Mouse (Mus musculus) MEL-GATA-1-ER (cell line): Measurements from ENCODE around the gene Adgrb2.

ENCODE experiments used
- DNase-seq: peaks from one replicate; pipeline ENCODE4 v3.0.0-alpha.2; 2012; ENCODE audit warnings: low read depth; ENCODE audit errors: extremely low read depth

The Adgrb2 gene

DNA sequence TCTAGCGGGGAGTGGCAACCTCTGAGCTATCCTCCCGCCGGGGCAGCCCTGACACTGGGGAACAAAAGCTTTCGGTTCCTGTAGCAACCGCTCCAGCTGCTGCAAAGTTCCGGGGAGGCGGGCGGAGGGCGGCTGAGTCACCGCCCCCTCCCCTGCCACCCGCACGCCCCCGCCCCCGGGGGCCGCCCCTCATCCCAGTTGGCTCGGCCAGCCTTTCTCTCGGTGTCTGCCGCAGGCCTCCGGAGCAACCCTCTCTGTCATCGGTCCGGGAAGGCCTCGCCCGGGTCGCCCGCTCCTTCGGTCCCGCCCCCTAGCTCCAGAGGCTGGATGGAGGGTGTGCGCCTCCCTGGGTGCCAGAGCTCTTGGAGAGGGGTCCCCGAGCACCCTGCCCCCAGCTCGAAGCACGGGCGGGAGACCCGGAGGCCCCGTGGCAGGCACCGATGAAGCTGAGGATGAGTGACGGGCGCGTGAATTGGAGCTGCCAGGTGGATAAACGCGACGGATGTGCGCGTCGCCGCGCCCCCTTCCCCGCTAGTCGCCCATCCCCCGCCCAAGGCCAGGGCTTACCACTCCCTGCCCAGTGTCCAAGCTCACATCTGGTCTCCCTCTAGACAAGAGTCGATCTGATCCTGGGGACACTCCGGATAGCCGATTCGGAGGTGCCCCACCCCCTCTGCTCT is 3.3 kb downstream of the Adgrb2 start:
- no peak for DNase-seq

DNA sequence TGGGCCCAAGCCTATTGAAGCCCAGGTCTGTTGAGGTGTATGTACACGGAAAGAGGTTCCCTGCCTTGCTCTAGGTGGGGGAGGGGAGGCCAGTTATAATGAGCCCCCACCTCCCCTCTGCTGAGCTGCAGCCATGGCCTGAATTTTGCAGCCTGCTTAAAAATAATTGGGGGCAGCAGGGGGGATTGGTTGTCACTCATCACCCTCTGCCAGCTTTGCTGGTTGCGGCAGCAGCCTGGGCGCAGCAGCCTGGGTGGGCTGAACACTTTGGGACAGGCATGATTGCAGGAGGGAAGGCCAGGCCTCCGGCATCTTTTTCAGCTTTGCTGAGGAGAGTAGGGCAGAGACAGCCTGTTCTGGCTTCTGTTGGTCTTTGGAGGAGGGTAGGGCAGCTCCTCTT is 5.3 kb downstream of the Adgrb2 start:
- no peak for DNase-seq

DNA sequence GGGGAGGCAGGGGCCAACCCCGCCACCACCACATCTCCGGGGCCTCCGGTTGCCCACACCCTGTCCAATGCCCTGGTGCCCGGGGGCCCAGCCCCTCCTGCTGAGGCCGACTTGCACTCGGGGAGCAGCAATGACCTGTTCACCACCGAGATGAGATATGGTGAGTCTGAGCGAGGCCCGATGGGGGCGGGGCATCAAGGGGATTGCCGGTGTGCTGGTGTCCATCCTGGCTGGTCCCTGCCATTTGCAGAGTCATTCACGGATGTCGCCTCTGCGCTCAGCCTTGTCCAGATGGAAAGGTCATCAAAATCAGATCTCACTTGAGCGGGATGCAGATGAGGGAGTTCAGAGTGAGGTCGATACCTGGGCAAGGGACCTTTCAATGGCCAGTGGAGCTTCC is 8.1 kb downstream of the Adgrb2 start:
- no peak for DNase-seq

DNA sequence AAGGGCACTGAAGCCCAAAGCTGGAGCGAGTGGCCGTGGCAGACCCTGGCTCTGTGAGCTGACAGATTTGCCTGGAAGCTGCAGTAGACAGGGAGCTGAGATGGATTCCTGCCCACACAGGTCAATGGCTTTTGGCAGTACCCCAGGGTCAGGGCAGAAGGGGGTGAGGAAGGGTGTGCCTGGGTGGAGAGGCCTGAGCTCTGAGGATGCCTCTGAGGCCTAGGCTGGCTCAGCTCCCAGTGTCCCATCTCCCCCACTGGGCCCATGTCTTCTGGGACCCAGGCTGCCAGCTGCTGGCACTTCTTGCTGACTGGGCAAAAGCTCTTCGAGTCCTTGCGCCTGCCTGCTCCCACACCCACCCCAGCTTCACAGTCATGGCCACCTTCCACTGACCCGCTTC is 8.5 kb downstream of the Adgrb2 start:
- no peak for DNase-seq

DNA sequence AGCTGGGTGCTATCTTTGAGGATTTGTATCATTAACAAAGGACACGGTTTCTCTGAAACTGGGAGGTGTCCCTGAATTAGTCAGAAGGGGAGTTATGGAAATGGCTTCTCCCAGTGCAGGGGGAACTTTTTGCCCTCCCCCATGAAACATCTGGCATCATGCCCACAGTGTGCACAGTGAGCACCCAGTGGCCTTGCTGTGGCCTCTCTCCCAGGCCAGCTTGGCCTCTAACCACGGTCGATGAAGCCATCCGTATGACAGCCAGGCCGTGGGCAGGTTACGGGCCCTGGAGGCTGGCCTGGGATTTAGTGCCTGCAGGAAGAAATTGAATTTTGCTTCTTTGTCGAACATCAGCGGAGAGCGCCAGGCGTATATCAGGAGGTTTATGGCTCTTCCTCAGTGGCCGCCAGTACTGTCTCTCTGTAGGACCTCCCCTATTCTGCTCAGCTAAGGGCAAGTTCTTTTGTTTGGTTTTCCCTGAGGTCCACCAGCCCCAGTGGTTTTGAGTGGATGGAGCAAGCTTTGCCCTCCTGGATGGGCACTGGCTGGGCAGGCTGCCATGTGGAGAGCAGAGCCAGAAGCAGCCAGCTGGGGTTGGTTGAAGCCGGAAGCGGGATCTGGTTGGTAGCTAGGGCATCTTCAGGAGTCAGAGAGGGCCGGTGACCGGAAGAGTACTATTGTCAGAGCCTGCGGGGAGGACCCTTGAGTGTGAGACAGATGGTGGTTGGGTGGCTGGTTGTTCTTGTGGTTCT is 9.4 kb downstream of the Adgrb2 start:
- no peak for DNase-seq

DNA sequence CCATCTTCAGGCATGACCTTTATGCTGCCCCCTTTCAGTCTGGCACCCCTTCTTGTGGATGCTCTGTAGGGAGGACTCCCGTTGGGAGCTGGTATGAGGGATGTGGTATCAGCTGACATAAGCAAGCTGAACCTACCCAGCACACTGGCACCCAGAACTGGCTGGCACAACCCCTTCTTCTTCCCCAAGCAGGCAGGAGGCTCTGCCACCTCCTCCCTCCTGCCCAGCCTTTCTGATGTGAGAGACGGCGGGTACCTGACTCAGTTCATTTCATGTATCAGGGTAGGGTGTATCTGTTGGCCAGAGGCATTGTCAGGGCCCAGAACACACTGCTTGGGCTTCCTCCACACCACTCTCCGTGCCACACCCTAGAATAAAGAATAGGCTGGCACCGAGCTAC is 10.1 kb downstream of the Adgrb2 start:
- DNase-seq, result no peak

DNA sequence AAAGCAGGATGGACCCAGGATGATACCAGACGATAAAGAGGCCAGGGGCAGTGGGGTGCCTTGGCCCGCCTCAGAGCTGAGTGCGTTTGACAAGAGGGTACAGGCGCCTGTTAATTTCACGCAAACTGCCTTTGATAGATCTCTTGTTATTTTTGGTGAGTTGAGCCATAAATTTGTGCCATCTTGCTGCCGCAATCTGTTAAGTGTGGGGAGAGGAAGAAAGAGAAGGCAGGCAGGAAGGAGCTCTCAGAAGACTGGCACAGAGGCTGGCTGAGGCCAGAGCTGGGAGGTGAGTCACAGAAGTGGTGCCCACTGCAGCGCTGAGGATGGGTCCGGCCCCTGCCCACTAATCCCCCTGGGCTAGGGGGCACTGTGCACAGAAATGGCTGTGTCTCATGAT is 10.6 kb downstream of the Adgrb2 start:
- DNase-seq, result no peak

DNA sequence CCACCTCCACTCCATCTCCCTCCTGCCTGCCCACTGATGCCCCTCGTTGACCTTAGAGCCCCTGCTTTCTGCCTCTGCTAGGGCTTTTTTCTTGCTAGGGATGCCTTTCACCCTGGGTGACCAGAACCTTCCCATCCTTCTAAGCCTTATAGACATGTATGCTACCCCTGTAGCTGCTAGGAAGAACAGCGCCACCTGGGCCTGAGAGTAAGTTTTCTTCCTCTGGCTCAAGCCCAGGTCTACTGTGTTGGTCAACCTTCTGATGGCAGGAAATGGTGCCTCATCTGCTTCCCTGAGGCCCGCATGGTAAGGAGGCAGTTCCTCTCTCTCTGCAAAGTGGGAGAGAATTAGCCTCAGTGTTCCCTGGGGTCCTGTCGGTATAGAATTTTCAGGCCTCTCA is 11.3 kb downstream of the Adgrb2 start:
- no peak for DNase-seq

DNA sequence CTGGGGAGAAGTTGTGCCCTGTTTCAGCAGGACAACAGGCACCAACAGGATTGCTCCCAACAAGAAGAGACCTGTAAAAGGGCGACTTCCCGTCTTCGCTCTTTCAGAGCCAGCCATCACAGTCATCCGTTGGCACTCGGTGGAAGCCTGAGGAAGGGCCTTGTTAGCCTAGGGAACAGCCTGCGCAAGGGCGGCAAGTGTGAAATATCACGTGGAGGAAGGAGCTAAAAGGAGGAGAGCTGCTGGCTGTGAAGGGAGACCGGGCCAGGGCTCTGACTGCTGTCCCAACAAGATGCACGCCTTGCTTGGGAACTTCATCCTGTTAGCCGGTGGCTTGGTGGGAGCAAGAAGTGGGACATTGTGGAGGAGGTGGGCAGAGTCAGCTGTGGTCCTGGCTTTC is 13.5 kb downstream of the Adgrb2 start:
- no peak for DNase-seq

DNA sequence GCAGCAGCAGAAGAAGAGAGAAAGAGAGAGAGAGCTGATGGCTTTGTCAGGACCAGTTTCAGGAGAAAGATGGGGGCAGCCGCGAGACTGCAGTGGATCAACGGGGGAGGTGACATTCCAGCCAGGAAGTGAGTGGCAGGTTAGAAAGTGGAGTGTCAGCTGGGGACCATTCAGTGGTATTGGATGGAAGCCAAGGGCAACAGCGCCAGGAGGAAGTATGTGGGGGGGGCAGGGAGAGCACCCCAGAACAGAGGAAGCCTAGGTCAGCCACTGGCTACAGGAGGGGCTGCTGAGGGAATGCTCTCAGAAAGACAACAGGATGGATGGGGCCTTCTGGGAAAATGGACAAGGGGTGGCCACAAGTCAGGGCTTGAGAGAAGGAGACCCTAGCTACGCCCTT is 17.0 kb downstream of the Adgrb2 start:
- DNase-seq, result no peak

DNA sequence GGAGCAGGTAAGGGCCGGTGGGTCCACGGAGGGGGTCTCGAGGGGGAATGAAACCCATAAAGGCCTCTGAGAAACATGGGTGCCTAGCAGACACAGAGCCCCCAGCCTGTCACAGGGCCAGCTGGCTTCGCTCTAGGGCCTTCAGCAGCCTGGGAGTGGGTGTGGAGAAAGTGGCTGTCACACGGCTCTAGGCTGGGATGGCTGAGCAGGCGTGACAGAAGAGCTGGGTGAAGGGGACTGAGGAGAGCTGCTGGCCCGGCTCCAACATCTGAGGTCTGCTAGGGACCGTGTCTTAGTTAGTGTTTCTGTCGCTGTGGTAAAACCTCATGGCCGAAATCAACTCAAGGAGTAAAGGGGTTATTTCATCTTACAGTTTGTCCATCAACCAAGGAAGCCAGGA is 17.5 kb downstream of the Adgrb2 start:
- DNase-seq, result no peak

DNA sequence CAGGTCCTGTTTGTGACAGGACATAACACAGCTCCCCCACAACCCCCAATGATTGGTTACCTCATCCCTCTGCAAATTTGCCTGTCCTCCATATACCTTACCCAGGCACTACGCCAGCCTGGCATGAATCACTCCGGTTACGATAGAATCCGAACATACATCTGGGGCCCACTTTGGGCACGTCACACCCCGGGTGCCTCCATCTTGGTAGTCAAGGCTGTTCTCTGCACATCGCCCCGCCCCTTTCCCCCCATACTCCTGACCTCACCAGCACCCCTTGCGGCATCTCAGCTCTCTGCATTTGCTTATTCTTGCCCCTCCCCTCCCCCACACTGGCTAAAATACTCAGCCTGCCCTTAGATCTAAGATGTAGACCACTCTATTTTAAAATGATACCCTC is 20.9 kb downstream of the Adgrb2 start:
- no peak for DNase-seq

DNA sequence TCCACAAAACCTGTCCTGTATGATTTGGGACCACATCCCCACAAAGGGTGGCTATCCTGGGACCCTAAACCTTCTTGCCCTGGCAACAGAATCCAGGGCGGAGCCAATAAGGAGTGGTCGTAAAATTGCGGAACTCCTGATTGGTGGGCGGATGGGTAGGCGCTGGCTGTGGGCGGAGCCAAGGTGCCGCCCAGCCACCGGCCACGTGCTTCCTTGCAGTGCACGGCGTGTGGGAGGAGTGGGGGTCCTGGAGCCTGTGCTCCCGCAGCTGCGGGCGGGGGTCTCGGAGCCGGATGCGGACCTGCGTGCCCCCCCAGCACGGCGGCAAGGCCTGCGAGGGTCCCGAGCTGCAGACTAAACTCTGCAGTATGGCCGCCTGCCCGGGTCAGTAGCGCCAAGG is 21.9 kb downstream of the Adgrb2 start:
- DNase-seq, result peak; percentile 46

DNA sequence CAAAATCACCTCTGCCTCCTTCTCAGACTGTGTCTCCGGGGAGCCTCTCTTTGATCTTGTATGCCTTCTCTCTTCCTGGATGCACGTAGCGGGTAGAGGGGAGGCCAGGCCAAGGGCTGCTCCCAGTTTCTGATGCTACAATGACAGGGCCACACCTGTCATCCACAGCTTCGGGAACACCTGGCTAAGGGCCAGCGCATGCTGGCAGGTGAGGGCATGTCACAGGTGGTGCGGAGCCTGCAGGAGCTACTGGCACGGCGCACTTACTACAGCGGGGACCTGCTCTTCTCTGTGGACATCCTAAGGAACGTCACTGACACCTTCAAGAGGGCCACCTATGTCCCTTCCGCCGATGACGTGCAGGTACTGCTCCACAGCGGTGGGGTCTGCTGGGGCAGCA is 24.4 kb downstream of the Adgrb2 start:
- no peak for DNase-seq

DNA sequence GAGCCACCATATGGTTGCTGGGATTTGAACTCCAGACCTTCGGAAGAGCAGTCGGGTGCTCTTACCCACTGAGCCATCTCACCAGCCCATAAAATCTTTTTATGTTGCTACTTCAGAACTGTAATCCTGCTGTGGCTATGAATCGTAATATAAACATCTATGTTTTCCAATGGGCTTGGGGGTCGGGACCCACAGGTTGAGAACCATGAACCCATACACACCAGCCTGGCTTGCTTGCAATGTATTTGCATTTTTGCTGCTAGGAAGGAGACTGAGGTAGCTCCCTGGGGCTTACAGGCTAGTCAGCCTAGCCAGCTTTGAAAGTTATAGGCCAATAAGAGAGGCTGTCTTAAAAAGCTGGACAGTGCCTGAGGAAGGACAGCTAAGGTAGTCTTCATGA is 26.1 kb downstream of the Adgrb2 start:
- no peak for DNase-seq

DNA sequence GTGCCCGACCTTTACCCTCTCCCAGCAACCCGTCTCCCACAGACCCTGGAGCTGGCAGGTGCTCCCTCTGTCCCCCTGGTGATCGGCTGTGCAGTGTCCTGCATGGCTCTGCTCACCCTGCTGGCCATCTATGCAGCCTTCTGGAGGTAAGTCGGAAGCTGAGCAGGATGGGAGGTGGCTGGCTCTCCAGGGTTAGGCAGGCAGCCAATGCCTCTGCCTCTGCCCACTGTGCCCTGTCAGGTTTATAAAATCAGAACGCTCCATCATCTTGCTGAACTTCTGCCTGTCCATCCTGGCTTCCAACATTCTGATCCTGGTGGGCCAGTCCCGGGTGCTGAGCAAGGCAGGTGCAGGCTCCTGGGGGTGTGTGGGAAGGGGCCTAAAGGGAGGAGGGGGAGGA is 27.6 kb downstream of the Adgrb2 start:
- no peak for DNase-seq

DNA sequence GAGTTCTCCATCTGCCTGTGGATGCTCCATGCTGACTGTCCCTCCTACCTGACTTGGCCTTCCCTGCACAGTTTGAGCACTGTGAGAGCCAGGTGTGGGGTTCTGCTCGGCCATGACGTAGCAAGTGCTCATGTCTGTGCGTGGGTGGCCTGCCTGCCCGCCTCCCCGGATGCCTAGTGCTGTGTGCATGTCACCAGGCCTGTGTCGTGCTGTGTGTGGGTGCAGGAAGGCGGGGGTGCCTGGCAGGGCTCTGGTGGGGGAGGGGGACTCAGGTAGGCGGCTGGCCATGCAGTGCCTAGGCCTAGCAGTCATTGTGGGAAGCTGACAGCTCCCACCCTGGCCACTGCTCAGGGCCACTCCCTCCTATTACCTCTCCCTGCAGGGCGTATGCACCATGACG is 28.4 kb downstream of the Adgrb2 start:
- DNase-seq, result no peak

DNA sequence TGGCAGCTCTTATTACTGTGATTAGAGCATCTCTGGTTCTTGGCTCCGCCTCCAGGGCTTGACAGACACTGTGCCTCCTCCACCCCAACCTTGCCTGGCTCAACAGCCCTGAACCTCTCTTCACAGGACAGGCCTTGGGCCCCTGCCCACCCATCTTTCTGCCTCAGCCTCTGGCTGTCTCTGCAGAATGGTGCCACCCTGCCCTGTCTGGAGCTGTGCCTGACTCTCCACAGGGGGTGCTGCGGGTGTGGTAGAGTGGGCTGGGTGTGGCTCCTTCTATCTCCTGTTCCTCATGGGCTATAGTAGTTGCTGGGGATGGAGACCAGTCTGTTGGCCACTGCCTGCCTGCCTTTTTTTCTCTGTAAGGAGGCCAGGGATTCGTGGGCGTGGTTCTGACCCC is 31.3 kb downstream of the Adgrb2 start:
- no peak for DNase-seq

DNA sequence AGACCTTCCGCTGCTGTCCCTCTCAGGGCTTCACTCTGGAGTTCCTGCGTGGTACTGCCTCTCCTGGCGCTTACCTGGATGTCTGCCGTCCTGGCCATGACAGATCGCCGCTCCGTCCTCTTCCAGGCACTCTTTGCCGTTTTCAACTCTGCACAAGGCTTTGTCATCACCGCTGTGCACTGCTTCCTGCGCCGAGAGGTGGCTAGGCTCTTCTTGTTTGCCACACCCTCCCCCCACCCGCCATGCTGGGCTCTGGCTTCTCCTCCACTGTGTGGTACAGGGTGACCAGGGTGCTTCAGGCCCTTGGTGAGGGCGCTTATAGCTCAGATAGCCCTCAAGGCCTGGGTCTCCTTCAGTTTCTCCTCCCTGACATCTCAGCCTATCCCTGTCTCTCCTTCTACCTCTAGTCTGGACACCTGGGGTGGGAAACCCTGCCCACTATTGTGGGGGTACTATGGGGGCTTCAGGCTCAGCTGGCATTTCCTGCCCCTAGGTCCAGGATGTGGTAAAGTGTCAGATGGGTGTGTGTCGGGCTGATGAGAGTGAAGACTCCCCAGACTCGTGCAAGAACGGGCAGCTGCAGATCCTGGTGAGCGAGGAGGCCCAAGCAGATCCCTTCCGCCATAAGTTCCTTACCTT is 32.5 kb downstream of the Adgrb2 start:
- no peak for DNase-seq

DNA sequence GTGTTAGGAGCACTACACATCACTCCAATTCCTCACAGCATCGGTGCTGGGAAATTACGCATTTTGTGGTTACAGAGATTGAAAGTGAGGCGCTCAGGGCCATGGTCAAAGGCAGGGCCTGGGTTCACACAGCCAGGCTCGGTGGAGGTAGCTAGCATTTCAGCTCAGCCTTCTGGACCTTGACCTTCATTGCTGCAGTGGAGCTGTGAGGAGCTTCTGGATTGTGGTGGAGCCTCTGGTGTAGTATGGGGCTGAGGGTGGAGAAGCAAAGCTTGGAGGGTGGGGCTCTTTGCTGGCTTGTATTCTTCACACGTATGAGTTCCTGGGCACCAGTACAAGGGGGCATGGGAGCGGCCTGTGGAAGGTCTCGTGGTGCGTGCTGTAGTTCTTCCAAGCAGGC is 38.3 kb downstream of the Adgrb2 start:
- DNase-seq, result no peak

DNA sequence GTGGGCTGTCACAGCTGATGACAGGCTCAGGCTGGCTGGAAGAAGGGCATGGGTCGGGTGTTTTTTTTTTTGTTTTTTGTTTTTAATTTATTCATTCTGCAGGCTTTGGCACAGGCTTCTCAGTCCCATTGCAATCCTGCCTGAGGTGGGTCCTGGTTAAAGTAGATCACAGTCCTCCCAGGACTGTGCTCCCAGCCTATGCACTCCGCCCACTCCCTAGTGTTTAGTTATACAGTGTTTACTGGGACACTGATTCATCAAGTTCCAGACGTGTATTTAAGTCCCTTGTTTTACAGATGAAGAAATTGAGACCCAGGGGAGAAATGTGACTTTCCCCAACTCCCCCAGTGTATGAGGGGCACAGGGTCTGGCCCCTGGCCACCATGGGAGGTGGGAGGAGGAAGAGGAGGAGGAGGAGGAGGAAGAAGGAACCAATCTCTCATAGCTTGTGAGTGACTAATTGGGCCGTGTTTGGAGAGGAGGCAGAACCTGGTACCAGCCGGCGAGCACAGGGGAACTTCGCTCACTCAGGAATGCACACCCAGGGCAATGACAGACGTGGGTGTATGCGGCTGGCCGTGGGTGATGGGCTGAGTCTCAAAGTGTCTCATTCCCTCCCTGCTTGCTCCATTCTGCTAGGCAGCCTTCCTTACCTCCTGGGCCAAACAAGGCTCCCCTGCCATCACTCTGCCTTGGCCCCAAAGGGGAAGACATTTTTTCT is 39.0 kb downstream of the Adgrb2 start:
- no peak for DNase-seq

DNA sequence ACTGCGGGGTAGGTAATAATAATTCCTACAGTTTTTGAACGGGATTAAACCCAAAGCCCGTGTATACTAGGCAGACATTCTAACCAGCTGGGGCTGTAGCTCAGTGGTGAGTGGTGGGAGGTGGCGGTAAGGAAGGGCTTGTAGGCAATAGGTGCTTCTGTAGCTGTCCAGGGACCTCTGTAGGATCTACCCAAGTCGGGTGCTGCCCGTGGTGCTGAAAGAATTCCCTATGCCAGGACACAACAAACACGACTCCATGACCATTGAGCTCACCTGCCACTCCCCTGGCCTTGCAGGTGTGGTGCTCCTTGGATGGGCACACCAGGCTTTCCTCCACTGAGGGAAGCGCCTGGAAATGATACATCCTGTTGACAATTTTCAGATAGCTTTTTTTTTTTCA is 40.9 kb downstream of the Adgrb2 start:
- DNase-seq, result no peak
